Mouse (Mus musculus) forebrain, embryonic 13.5 days (tissue): ENCODE measurements around the gene Zfp189. TPM values are rescaled to one million over a fixed set of nuclear protein-coding genes. Genes with fewer than 3 reads are reported as not detected.
"Not testable (repeated sequence)": the region's sequence is repeated elsewhere in the genome, so short reads cannot be mapped to it uniquely, and the experiment has no call there.

Experiments
- ATAC-seq: fragments of 200-750 bp; cut with Nextera tagmentation; 2 replicates; pipeline ENCODE4 v1.8.0; 2017
- H3K27ac ChIP-seq: fragments of 300-500 bp; sonication (generic); 2 replicates; pipeline ENCODE4 v1.5.1; 2015; ENCODE audit warnings: inconsistent platforms, mild to moderate bottlenecking, moderate library complexity
- H3K27me3 ChIP-seq: fragments of 300-500 bp; sonication (generic); 2 replicates; pipeline ENCODE4 v1.6.1; 2015; ENCODE audit warnings: mild to moderate bottlenecking, inconsistent platforms
- H3K36me3 ChIP-seq: fragments of 300-500 bp; sonication (generic); 2 replicates; pipeline ENCODE4 v1.6.1; 2015; ENCODE audit warnings: mild to moderate bottlenecking, inconsistent platforms; ENCODE audit not compliant: poor library complexity, severe bottlenecking
- H3K4me1 ChIP-seq: fragments of 300-500 bp; sonication (generic); 2 replicates; pipeline ENCODE4 v1.6.1; 2015; ENCODE audit warnings: inconsistent platforms
- H3K4me2 ChIP-seq: fragments of 300-500 bp; sonication (generic); 2 replicates; pipeline ENCODE4 v1.6.1; 2015; ENCODE audit warnings: inconsistent platforms, mild to moderate bottlenecking, moderate library complexity
- H3K4me3 ChIP-seq: fragments of 300-500 bp; sonication (generic); 2 replicates; pipeline ENCODE4 v1.5.1; 2015; ENCODE audit warnings: mild to moderate bottlenecking, inconsistent platforms
- H3K9ac ChIP-seq: fragments of 300-500 bp; sonication (generic); 2 replicates; pipeline ENCODE4 v1.6.1; 2015; ENCODE audit warnings: mild to moderate bottlenecking, inconsistent platforms
- H3K9me3 ChIP-seq: fragments of 300-500 bp; sonication (generic); replicated peaks from 2 replicates; pipeline ENCODE4 v1.6.1; 2016; ENCODE audit warnings: inconsistent platforms
- WGBS: fragments of 180-500 bp; shearing (Covaris S2); methylation state at CpG from one replicate; pipeline ENCODE4 v1.1.7; 2015; 5-methylcytosine and 5-hydroxymethylcytosine counted together
- polyA plus RNA-seq: library from polyadenylated mRNA; unstranded; fragments of >200 nt; fragmentation: Nextera tagmentation; extraction: Ambion mirVana; gene quantifications from 2 replicates; pipeline ENCODE4 v1.2.1, GENCODE M21; 2015

The Zfp189 gene
- polyA plus RNA-seq, 1 experiment from 2014 or later = 13.3 TPM

- ATAC-seq = no peak
- WGBS = 94% methylated on average over 2 of the region's 2 CpGs
- H3K9me3 ChIP-seq = no peaks in the 10 kb centered on the region
Observed at GRCm38 (mm10) chr4:49509183-49509582, 11.8 kb upstream of the Zfp189 start.

GRCm38 (mm10) chr4:49510236-49510835 is 10.6 kb upstream of the Zfp189 start:
- not testable (repeated sequence) for H3K27ac ChIP-seq, H3K4me2 ChIP-seq, H3K9ac ChIP-seq, H3K27me3 ChIP-seq, ATAC-seq, H3K9me3 ChIP-seq, H3K4me3 ChIP-seq, H3K4me1 ChIP-seq
- peaks cover 26% of the 10 kb centered on the region for H3K36me3 ChIP-seq
- 90% methylated on average over 1 of the region's 1 CpGs for WGBS

More at GRCm38 (mm10) chr4:49509183-49509582, 11.8 kb upstream of the Zfp189 start:
- H3K27me3 ChIP-seq = no peaks in the 10 kb centered on the region
- no peak overlapping the region for H3K4me3 ChIP-seq
- no peak overlapping the region for H3K4me2 ChIP-seq
- H3K36me3 ChIP-seq = peaks cover 22% of the 10 kb centered on the region
- H3K9ac ChIP-seq = no peak overlapping the region
- H3K4me1 ChIP-seq = no peaks in the 10 kb centered on the region
- no peak overlapping the region for H3K27ac ChIP-seq

- no peak overlapping the region for H3K27ac ChIP-seq
- no peaks in the 10 kb centered on the region for H3K27me3 ChIP-seq
- no peak overlapping the region for H3K9ac ChIP-seq
- 90% methylated on average over 4 of the region's 4 CpGs for WGBS
- no peak for ATAC-seq
- no peak overlapping the region for H3K4me2 ChIP-seq
- H3K9me3 ChIP-seq = no peaks in the 10 kb centered on the region
- peaks cover 6% of the 10 kb centered on the region; the same call in 1 of the 2 replicates for H3K4me1 ChIP-seq
- no peak overlapping the region for H3K4me3 ChIP-seq
- peaks cover 32% of the 10 kb centered on the region for H3K36me3 ChIP-seq
Observed at GRCm38 (mm10) chr4:49512636-49513035, 8.3 kb upstream of the Zfp189 start.

- H3K9ac ChIP-seq = no peak overlapping the region
- peaks cover 15% of the 10 kb centered on the region for H3K4me1 ChIP-seq
- H3K36me3 ChIP-seq = peaks cover 32% of the 10 kb centered on the region
- no peaks in the 10 kb centered on the region for H3K27me3 ChIP-seq
- H3K27ac ChIP-seq = no peak overlapping the region
- 96% methylated on average over 6 of the region's 6 CpGs for WGBS
- H3K4me3 ChIP-seq = no peak overlapping the region
- H3K9me3 ChIP-seq = no peaks in the 10 kb centered on the region
- H3K4me2 ChIP-seq = no peak overlapping the region
- ATAC-seq = no peak
Observed at GRCm38 (mm10) chr4:49514441-49514840, 6.5 kb upstream of the Zfp189 start.

- H3K27me3 ChIP-seq = no peaks in the 10 kb centered on the region
- 75% methylated on average over 5 of the region's 5 CpGs for WGBS
- H3K27ac ChIP-seq = no peak overlapping the region
- ATAC-seq = no peak
- no peaks in the 10 kb centered on the region for H3K9me3 ChIP-seq
- peak overlapping the region; percentile 47 for H3K4me2 ChIP-seq
- no peak overlapping the region for H3K4me3 ChIP-seq
- peaks cover 22% of the 10 kb centered on the region for H3K36me3 ChIP-seq
- H3K9ac ChIP-seq = no peak overlapping the region
- peaks cover 37% of the 10 kb centered on the region for H3K4me1 ChIP-seq
Observed at GRCm38 (mm10) chr4:49519476-49519875, 1.5 kb upstream of the Zfp189 start.

- Histone ChIP-seq H3K4me2 (peak overlapping the region; percentile 75), H3K9ac (peak overlapping the region; percentile 76), H3K27me3 (no peaks in the 10 kb centered on the region), H3K27ac (no peak overlapping the region), H3K4me1 (peaks cover 37% of the 10 kb centered on the region), H3K36me3 (peaks cover 24% of the 10 kb centered on the region), H3K4me3 (peak overlapping the region; percentile 74), H3K9me3 (no peaks in the 10 kb centered on the region)
- WGBS = under 1% methylated on average over 17 of the region's 17 CpGs
- ATAC-seq = no peak; the same call in 1 of the 2 replicates
Observed at GRCm38 (mm10) chr4:49521346-49521745, 370 bp downstream of the Zfp189 start.

GRCm38 (mm10) chr4:49522576-49522975 is 1.6 kb downstream of the Zfp189 start:
- Histone ChIP-seq H3K9ac (0 out of 2 replicates have a peak overlapping the region, but pooled peaks have one; percentile 76), H3K4me3 (peak overlapping the region; percentile 74; the same call in 1 of the 2 replicates), H3K36me3 (peaks cover 20% of the 10 kb centered on the region), H3K27ac (no peak overlapping the region), H3K4me2 (peak overlapping the region; percentile 75), H3K4me1 (peaks cover 32% of the 10 kb centered on the region), H3K9me3 (no peaks in the 10 kb centered on the region), H3K27me3 (no peaks in the 10 kb centered on the region)
- 65% methylated on average over 9 of the region's 9 CpGs for WGBS
- ATAC-seq = no peak

GRCm38 (mm10) chr4:49535036-49535435 is 14.1 kb downstream of the Zfp189 start:
- no peak overlapping the region for H3K4me2 ChIP-seq
- H3K4me3 ChIP-seq = no peak overlapping the region
- no peak overlapping the region for H3K9ac ChIP-seq
- H3K36me3 ChIP-seq = peaks cover 20% of the 10 kb centered on the region
- H3K27me3 ChIP-seq = no peaks in the 10 kb centered on the region
- 88% methylated on average over 3 of the region's 3 CpGs for WGBS
- H3K4me1 ChIP-seq = no peaks in the 10 kb centered on the region
- H3K27ac ChIP-seq = no peak overlapping the region
- 0 out of 2 replicates have a peak, but pooled peaks cover under 1% of the 10 kb centered on the region for H3K9me3 ChIP-seq
- ATAC-seq = no peak

- H3K9me3 ChIP-seq = no peaks in the 10 kb centered on the region
- peaks cover 12% of the 10 kb centered on the region for H3K36me3 ChIP-seq
- H3K4me1 ChIP-seq = no peaks in the 10 kb centered on the region
- no peak overlapping the region for H3K4me3 ChIP-seq
- H3K9ac ChIP-seq = no peak overlapping the region
- H3K27ac ChIP-seq = no peak overlapping the region
- 90% methylated on average over 4 of the region's 4 CpGs for WGBS
- no peak overlapping the region for H3K4me2 ChIP-seq
- no peak for ATAC-seq
- no peaks in the 10 kb centered on the region for H3K27me3 ChIP-seq
Observed at GRCm38 (mm10) chr4:49535675-49536294, 14.8 kb downstream of the Zfp189 start.

GRCm38 (mm10) chr4:49536671-49537070 is 15.7 kb downstream of the Zfp189 start:
- Histone ChIP-seq H3K9ac (no peak overlapping the region), H3K27me3 (no peaks in the 10 kb centered on the region), H3K4me3 (no peak overlapping the region), H3K4me2 (no peak overlapping the region), H3K9me3 (no peaks in the 10 kb centered on the region), H3K27ac (no peak overlapping the region), H3K36me3 (peaks cover 9% of the 10 kb centered on the region), H3K4me1 (no peaks in the 10 kb centered on the region)
- WGBS = 89% methylated on average over 4 of the region's 4 CpGs
- ATAC-seq = no peak

GRCm38 (mm10) chr4:49539665-49540064 is 18.7 kb downstream of the Zfp189 start:
- Histone ChIP-seq H3K27me3 (no peaks in the 10 kb centered on the region), H3K9ac (no peak overlapping the region), H3K4me2 (no peak overlapping the region), H3K4me3 (no peak overlapping the region), H3K9me3 (no peaks in the 10 kb centered on the region), H3K27ac (no peak overlapping the region), H3K36me3 (no peaks in the 10 kb centered on the region), H3K4me1 (no peaks in the 10 kb centered on the region)
- 61% methylated on average over 6 of the region's 6 CpGs for WGBS
- ATAC-seq = no peak

GRCm38 (mm10) chr4:49540966-49541365 is 20.0 kb downstream of the Zfp189 start:
- Histone ChIP-seq H3K4me1 (no peaks in the 10 kb centered on the region), H3K4me3 (no peak overlapping the region), H3K9ac (no peak overlapping the region), H3K27ac (no peak overlapping the region), H3K27me3 (no peaks in the 10 kb centered on the region), H3K4me2 (no peak overlapping the region), H3K36me3 (no peaks in the 10 kb centered on the region), H3K9me3 (no peaks in the 10 kb centered on the region)
- no peak for ATAC-seq
- WGBS = 79% methylated on average over 3 of the region's 3 CpGs
